Mouse (Mus musculus) stomach, postnatal 0 days (tissue): ENCODE data around the gene Ywhah. TPM values are rescaled to one million over a fixed set of nuclear protein-coding genes. Genes with fewer than 3 reads are reported as not detected.

ENCODE experiments used
- ATAC-seq: fragments of 200-750 bp; cut with Nextera tagmentation; 2 replicates; pipeline ENCODE4 v1.8.0; 2017; ENCODE audit not compliant: low FRiP score, low TSS enrichment
- DNase-seq: peaks from one replicate; pipeline ENCODE4 v3.0.0-alpha.2; 2016; ENCODE audit warnings: low spot score
- H3K27ac ChIP-seq: fragments of 300-500 bp; sonication (generic); replicated peaks from 2 replicates; pipeline ENCODE4 v1.5.1; 2014; ENCODE audit warnings: mild to moderate bottlenecking, control low read depth
- H3K27me3 ChIP-seq: fragments of 300-500 bp; sonication (generic); 2 replicates; pipeline ENCODE4 v1.6.1; 2014; ENCODE audit warnings: low read length; ENCODE audit not compliant: control insufficient read depth, insufficient read depth
- H3K36me3 ChIP-seq: fragments of 300-500 bp; sonication (generic); 2 replicates; pipeline ENCODE4 v1.6.1; 2014; ENCODE audit warnings: low read length, mixed read lengths; ENCODE audit not compliant: control insufficient read depth, insufficient read depth
- H3K4me1 ChIP-seq: fragments of 300-500 bp; sonication (generic); replicated peaks from 2 replicates; pipeline ENCODE4 v1.6.1; 2014; ENCODE audit warnings: antibody characterized with exemption; ENCODE audit not compliant: control insufficient read depth, insufficient read depth
- H3K4me2 ChIP-seq: fragments of 300-500 bp; sonication (generic); replicated peaks from 2 replicates; pipeline ENCODE4 v1.6.1; 2014; ENCODE audit warnings: low read depth, mild to moderate bottlenecking, control low read depth, moderate library complexity
- H3K4me3 ChIP-seq: fragments of 300-500 bp; sonication (generic); 2 replicates; pipeline ENCODE4 v1.5.1; 2014; ENCODE audit warnings: low read depth, low read length, control low read depth
- H3K9ac ChIP-seq: fragments of 300-500 bp; sonication (generic); 2 replicates; pipeline ENCODE4 v1.6.1; 2014; ENCODE audit warnings: mild to moderate bottlenecking, low read length, control low read depth, mixed read lengths
- H3K9me3 ChIP-seq: fragments of 300-500 bp; sonication (generic); 2 replicates; pipeline ENCODE4 v1.6.1; 2016; ENCODE audit warnings: low read length; ENCODE audit not compliant: control insufficient read depth
- CTCF ChIP-seq: IDR thresholded peaks from 2 replicates; pipeline ENCODE4 v1.5.1; 2016; ENCODE audit warnings: antibody characterized with exemption, low read depth, mild to moderate bottlenecking, moderate library complexity
- EP300 ChIP-seq: optimal IDR thresholded peaks from 2 replicates; pipeline ENCODE3; 2016; ENCODE audit warnings: antibody characterized with exemption
- WGBS: fragments of 180-500 bp; shearing (Covaris S2); extraction: QIAGEN DNeasy Blood & Tissue Kit; methylation state at CpG from one replicate; pipeline ENCODE4 v1.1.7; 2014; 5-methylcytosine and 5-hydroxymethylcytosine counted together
- polyA plus RNA-seq: library from polyadenylated mRNA; unstranded; fragments of >200 nt; fragmentation: Nextera tagmentation; extraction: Ambion mirVana; gene quantifications from 2 replicates; pipeline ENCODE4 v1.2.1, GENCODE M21; 2015

Gene Ywhah
- polyA plus RNA-seq, 1 experiment from 2014 or later, result 219 TPM

DNA sequence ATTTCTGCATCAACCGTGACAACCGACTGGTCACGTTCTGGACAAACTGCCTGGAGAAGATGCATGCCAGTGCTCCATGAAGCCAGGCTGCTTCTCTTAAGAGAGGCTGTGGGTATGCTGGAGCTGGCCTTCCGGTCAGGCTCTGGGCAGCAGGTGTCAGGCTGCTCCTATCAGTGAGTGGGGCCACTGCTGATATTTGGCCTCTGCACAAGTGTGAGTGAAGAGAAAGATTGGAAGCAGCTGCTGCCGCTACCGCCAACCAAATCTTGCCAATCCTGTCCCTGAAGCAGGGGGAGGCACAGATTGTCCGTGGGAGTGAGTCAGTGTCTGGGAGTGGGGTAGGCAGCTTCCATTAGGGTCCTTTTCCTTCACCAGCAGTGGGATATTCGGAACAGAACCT, 27.5 kb upstream of the Ywhah start:
- Histone ChIP-seq H3K4me1 (no peaks in the 10 kb centered on the region), H3K27ac (no peak overlapping the region), H3K4me3 (no peak overlapping the region), H3K9ac (no peak overlapping the region), H3K9me3 (no peaks in the 10 kb centered on the region), H3K27me3 (no peaks in the 10 kb centered on the region), H3K4me2 (no peak overlapping the region), H3K36me3 (peaks cover 4% of the 10 kb centered on the region; the same call in 1 of the 2 replicates)
- TF ChIP-seq CTCF (peak; percentile 51), EP300 (no peak)
- DNase-seq (peak; percentile 38), ATAC-seq (peak; percentile 38; the same call in 1 of the 2 replicates)
- 60% methylated on average over 8 of the region's 8 CpGs for WGBS

GRCm38 (mm10) chr5:32994471-32994870, 24.1 kb upstream of the Ywhah start:
- Histone ChIP-seq H3K27ac (no peak overlapping the region), H3K4me2 (no peak overlapping the region), H3K36me3 (no peaks in the 10 kb centered on the region), H3K9me3 (no peaks in the 10 kb centered on the region), H3K4me3 (no peak overlapping the region), H3K4me1 (no peaks in the 10 kb centered on the region), H3K27me3 (no peaks in the 10 kb centered on the region), H3K9ac (no peak overlapping the region)
- DNase-seq (no peak), ATAC-seq (no peak)
- TF ChIP-seq EP300, result no peak
- no peak for TF ChIP-seq CTCF
- WGBS, result 38% methylated on average over 2 of the region's 2 CpGs

- WGBS, result 79% methylated on average over 4 of the region's 4 CpGs
- no peak for TF ChIP-seq CTCF
- no peak for TF ChIP-seq EP300
- ATAC-seq (no peak), DNase-seq (no peak)
- Histone ChIP-seq H3K27ac (no peak overlapping the region), H3K4me2 (no peak overlapping the region), H3K27me3 (no peaks in the 10 kb centered on the region), H3K4me3 (no peak overlapping the region), H3K9me3 (no peaks in the 10 kb centered on the region), H3K9ac (no peak overlapping the region), H3K4me1 (no peaks in the 10 kb centered on the region), H3K36me3 (no peaks in the 10 kb centered on the region)
Measured at GRCm38 (mm10) chr5:32995756-32996155, 22.9 kb upstream of the Ywhah start.

- Histone ChIP-seq H3K27me3 (no peaks in the 10 kb centered on the region), H3K4me3 (no peak overlapping the region), H3K27ac (no peak overlapping the region), H3K9ac (no peak overlapping the region), H3K36me3 (no peaks in the 10 kb centered on the region), H3K9me3 (no peaks in the 10 kb centered on the region), H3K4me1 (no peaks in the 10 kb centered on the region), H3K4me2 (no peak overlapping the region)
- WGBS, result 84% methylated on average over 1 of the region's 1 CpGs
- ATAC-seq (no peak), DNase-seq (no peak)
- TF ChIP-seq EP300, result no peak
- TF ChIP-seq CTCF, result no peak
Measured at GRCm38 (mm10) chr5:32996560-32996959, 22.1 kb upstream of the Ywhah start.

- Histone ChIP-seq H3K27ac (no peak overlapping the region), H3K27me3 (no peaks in the 10 kb centered on the region), H3K9me3 (no peaks in the 10 kb centered on the region), H3K4me1 (no peaks in the 10 kb centered on the region), H3K4me2 (no peak overlapping the region), H3K9ac (no peak overlapping the region), H3K4me3 (no peak overlapping the region), H3K36me3 (no peaks in the 10 kb centered on the region)
- TF ChIP-seq CTCF (no peak), EP300 (no peak)
- DNase-seq (peak; percentile 35), ATAC-seq (0 out of 2 replicates have a peak, but pooled peaks have one; percentile 42)
- 24% methylated on average over 4 of the region's 4 CpGs for WGBS
Measured at GRCm38 (mm10) chr5:32997686-32998085, 20.9 kb upstream of the Ywhah start.

- H3K9me3 ChIP-seq, result no peaks in the 10 kb centered on the region
- no peaks in the 10 kb centered on the region for H3K27me3 ChIP-seq
- ATAC-seq (no peak), DNase-seq (no peak)
- H3K4me3 ChIP-seq, result no peak overlapping the region
- H3K9ac ChIP-seq, result no peak overlapping the region
- no peaks in the 10 kb centered on the region for H3K4me1 ChIP-seq
- no peak for TF ChIP-seq CTCF
- TF ChIP-seq EP300, result no peak
- 76% methylated on average over 4 of the region's 4 CpGs for WGBS
- H3K36me3 ChIP-seq, result no peaks in the 10 kb centered on the region
- no peak overlapping the region for H3K4me2 ChIP-seq
- H3K27ac ChIP-seq, result no peak overlapping the region
Measured at GRCm38 (mm10) chr5:32998783-32999182, 19.8 kb upstream of the Ywhah start.
